Mouse (Mus musculus) limb, embryonic 12.5 days (tissue): ENCODE results near the gene Mafk. TPM values are rescaled to one million over a fixed set of nuclear protein-coding genes. Genes with fewer than 3 reads are reported as not detected.
A peak's percentile ranks its signal among the peaks of the same experiment; 100 is the strongest.

ENCODE experiments used
- ATAC-seq: fragments of 200-750 bp; cut with Nextera tagmentation; 2 replicates; pipeline ENCODE4 v1.8.0; 2017; ENCODE audit warnings: low read depth, moderate TSS enrichment; ENCODE audit not compliant: insufficient number of reproducible peaks, insufficient read depth, low FRiP score, low TSS enrichment
- H3K27ac ChIP-seq: fragments of 300-500 bp; sonication (generic); 2 replicates; pipeline ENCODE4 v1.5.1; 2016; ENCODE audit warnings: mild to moderate bottlenecking, moderate library complexity
- H3K27me3 ChIP-seq: fragments of 300-500 bp; sonication (generic); 2 replicates; pipeline ENCODE4 v1.6.1; 2016; ENCODE audit warnings: mild to moderate bottlenecking, moderate library complexity
- H3K36me3 ChIP-seq: fragments of 300-500 bp; sonication (generic); 2 replicates; pipeline ENCODE4 v1.6.1; 2016; ENCODE audit warnings: mild to moderate bottlenecking, moderate library complexity
- H3K4me1 ChIP-seq: fragments of 300-500 bp; sonication (generic); replicated peaks from 2 replicates; pipeline ENCODE4 v1.6.1; 2016
- H3K4me2 ChIP-seq: fragments of 300-500 bp; sonication (generic); 2 replicates; pipeline ENCODE4 v1.6.1; 2016; ENCODE audit warnings: mild to moderate bottlenecking, moderate library complexity
- H3K4me3 ChIP-seq: fragments of 300-500 bp; sonication (generic); replicated peaks from 2 replicates; pipeline ENCODE4 v1.5.1; 2016; ENCODE audit warnings: mild to moderate bottlenecking
- H3K9ac ChIP-seq: fragments of 300-500 bp; sonication (generic); replicated peaks from 2 replicates; pipeline ENCODE4 v1.6.1; 2016; ENCODE audit warnings: mild to moderate bottlenecking, moderate library complexity
- H3K9me3 ChIP-seq: fragments of 300-500 bp; sonication (generic); 2 replicates; pipeline ENCODE4 v1.6.1; 2016; ENCODE audit warnings: mild to moderate bottlenecking, moderate library complexity
- WGBS: fragments of 180-500 bp; shearing (Covaris S2); methylation state at CpG from one replicate; pipeline ENCODE4 v1.1.7; 2016; 5-methylcytosine and 5-hydroxymethylcytosine counted together
- polyA plus RNA-seq: library from polyadenylated mRNA; unstranded; fragments of >200 nt; fragmentation: Nextera tagmentation; extraction: Ambion mirVana; gene quantifications from 2 replicates; pipeline ENCODE4 v1.2.1, GENCODE M21; 2016

The Mafk gene
- polyA plus RNA-seq, 1 experiment from 2014 or later = 7.0 TPM

DNA sequence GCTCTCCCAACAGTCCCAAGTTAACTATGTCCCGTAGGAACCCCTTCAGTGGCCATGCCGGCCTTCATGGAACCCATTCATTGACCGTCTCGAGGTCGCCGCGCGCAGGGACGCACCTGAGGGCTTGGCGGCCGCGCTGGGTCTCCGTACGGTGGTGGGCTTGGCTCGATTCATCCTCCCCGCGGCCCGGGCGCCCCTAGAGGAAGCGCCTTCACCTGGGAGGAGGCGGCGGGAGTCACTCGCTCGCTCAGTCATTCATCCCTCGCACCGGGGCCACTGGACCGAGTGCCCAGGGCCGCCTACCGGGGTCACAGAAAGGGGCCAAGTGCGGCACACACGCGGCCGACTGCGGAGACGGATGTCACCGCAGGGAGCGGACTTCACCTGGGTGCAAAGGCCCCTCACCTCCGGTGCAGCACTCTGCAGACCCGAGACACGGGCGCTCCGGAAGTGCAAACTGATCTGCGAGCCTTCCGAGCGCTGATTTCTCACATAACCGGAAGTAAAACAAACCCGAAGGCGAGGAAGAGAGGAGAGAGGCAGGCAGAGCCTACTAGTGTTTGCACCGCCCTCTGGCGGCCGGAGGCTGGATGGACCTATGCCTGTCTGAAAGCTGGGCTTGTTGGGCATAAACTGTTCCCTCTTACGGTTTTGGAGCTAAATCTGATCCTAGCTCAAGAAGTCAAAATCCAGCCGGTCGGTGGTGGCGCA, 15.9 kb upstream of the Mafk start, which contains the start of gene Ints1:
Gene Ints1 (minus strand): TSS at position 459 of the 711 bp plus-strand sequence.
- 0 out of 2 replicates have a peak within 1 kb of the TSS, but pooled peaks have one; percentile 50 for H3K27ac ChIP-seq
- H3K27me3 ChIP-seq = no peaks in the 10 kb centered on the region
- H3K9me3 ChIP-seq = no peaks in the 10 kb centered on the region
- peak; percentile 75 for ATAC-seq
- peak within 1 kb of the TSS; percentile 98 for H3K4me3 ChIP-seq
- H3K4me1 ChIP-seq = peaks cover 12% of the 10 kb centered on the region
- WGBS = under 1% methylated on average over 55 of the region's 55 CpGs
- peaks cover 39% of the 10 kb centered on the region for H3K36me3 ChIP-seq
- H3K9ac ChIP-seq = peak within 1 kb of the TSS; percentile 82
- H3K4me2 ChIP-seq = peak within 1 kb of the TSS; percentile 84

GRCm38 (mm10) chr5:139776966-139777365, 14.3 kb upstream of the Mafk start:
- Histone ChIP-seq H3K27ac (no peak overlapping the region), H3K9me3 (no peaks in the 10 kb centered on the region), H3K9ac (no peak overlapping the region), H3K36me3 (peaks cover 23% of the 10 kb centered on the region), H3K4me1 (peaks cover 12% of the 10 kb centered on the region), H3K27me3 (no peaks in the 10 kb centered on the region), H3K4me2 (no peak overlapping the region), H3K4me3 (no peak overlapping the region)
- WGBS = 83% methylated on average over 5 of the region's 5 CpGs
- ATAC-seq = no peak

- H3K9ac ChIP-seq = no peak overlapping the region
- H3K4me2 ChIP-seq = no peak overlapping the region
- ATAC-seq = no peak
- H3K4me1 ChIP-seq = no peaks in the 10 kb centered on the region
- 82% methylated on average over 8 of the region's 8 CpGs for WGBS
- H3K27me3 ChIP-seq = no peaks in the 10 kb centered on the region
- H3K36me3 ChIP-seq = no peaks in the 10 kb centered on the region
- no peak overlapping the region for H3K27ac ChIP-seq
- no peak overlapping the region for H3K4me3 ChIP-seq
- no peaks in the 10 kb centered on the region for H3K9me3 ChIP-seq
These were observed 9.9 kb upstream of the Mafk start for GRCm38 (mm10) chr5:139781406-139781805.

- no peaks in the 10 kb centered on the region for H3K36me3 ChIP-seq
- H3K4me2 ChIP-seq = no peak overlapping the region
- H3K27me3 ChIP-seq = peaks cover 20% of the 10 kb centered on the region
- H3K9ac ChIP-seq = no peak overlapping the region
- WGBS = 63% methylated on average over 4 of the region's 4 CpGs
- peaks cover 17% of the 10 kb centered on the region for H3K4me1 ChIP-seq
- no peaks in the 10 kb centered on the region for H3K9me3 ChIP-seq
- H3K4me3 ChIP-seq = no peak overlapping the region
- no peak for ATAC-seq
- 0 out of 2 replicates have a peak overlapping the region, but pooled peaks have one; percentile 7 for H3K27ac ChIP-seq
These were observed 1.8 kb upstream of the Mafk start for GRCm38 (mm10) chr5:139789466-139789865.

GRCm38 (mm10) chr5:139792159-139792775, 954 bp downstream of the Mafk start:
- 19% methylated on average over 11 of the region's 11 CpGs for WGBS
- no peaks in the 10 kb centered on the region for H3K36me3 ChIP-seq
- H3K27ac ChIP-seq = no peak overlapping the region
- H3K4me3 ChIP-seq = peak overlapping the region; percentile 81
- peak overlapping the region; percentile 100 for H3K4me2 ChIP-seq
- ATAC-seq = no peak
- H3K27me3 ChIP-seq = peaks cover 20% of the 10 kb centered on the region
- H3K9ac ChIP-seq = peak overlapping the region; percentile 68
- no peaks in the 10 kb centered on the region for H3K9me3 ChIP-seq
- H3K4me1 ChIP-seq = peaks cover 28% of the 10 kb centered on the region

DNA sequence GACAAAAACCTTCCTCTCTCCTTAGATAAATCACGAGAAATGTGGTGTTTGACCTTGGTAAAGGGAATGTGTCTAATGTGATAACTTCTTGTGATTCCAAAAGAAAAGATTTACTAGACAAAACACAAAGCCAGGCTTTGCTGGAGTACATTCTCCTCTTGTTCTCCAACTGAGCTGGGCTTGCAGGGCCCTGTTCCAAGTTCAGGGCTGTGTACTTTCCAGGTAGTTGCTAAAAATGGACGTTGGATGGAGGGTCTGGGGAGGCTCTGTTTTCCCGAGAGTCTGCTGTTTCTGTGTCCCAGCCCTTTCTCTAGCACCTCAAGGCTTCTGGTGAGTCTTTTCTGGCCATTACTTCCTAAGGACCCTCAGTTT, 1.6 kb downstream of the Mafk start:
- H3K27ac ChIP-seq = no peak overlapping the region
- H3K9me3 ChIP-seq = no peaks in the 10 kb centered on the region
- peak overlapping the region; percentile 100 for H3K4me2 ChIP-seq
- peaks cover 35% of the 10 kb centered on the region for H3K4me1 ChIP-seq
- 57% methylated on average over 3 of the region's 3 CpGs for WGBS
- H3K4me3 ChIP-seq = no peak overlapping the region
- H3K27me3 ChIP-seq = peaks cover 20% of the 10 kb centered on the region
- ATAC-seq = no peak
- H3K36me3 ChIP-seq = no peaks in the 10 kb centered on the region
- no peak overlapping the region for H3K9ac ChIP-seq

DNA sequence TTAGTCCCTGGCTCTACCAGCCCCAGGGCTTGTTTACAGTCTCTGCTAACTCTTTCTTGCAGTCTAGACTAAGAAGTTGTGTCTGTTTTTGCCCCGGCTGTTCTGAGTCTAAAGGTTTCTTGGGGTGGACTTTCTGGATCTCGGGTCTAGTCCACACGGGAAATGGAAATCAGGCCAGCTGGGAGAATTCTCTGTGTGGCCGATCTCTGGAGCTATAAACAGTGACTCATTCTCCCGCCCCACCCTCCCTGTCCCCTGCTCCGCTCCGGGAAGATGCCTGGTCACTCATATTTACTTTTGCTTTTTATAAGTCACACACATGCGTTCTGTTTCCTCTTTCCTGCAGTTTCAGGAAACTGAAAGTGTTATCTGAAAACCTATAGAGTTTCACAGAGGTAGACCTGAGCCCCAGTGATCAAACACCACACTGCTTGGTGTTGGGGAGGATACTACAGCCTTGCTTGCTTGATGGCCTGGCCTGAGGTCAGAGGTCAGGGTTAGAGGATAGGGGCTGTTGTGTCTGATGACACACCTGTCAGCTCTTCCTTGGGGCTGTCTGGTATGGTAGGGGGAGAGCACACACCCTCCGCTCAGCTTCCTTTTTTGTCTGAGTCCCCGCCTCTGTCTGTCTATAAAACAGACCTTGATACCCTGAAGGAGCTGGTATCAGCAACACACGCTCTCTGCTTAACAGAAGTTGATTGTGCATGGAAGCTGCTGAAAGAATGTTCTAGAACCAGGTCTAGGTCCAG, 2.2 kb downstream of the Mafk start:
- Histone ChIP-seq H3K4me2 (peak overlapping the region; percentile 100), H3K4me1 (peaks cover 41% of the 10 kb centered on the region)
- WGBS = 51% methylated on average over 11 of the region's 11 CpGs

GRCm38 (mm10) chr5:139794137-139794536, 2.8 kb downstream of the Mafk start:
- 86% methylated on average over 5 of the region's 5 CpGs for WGBS
- H3K27ac ChIP-seq = 0 out of 2 replicates have a peak overlapping the region, but pooled peaks have one; percentile 8
- H3K9ac ChIP-seq = no peak overlapping the region
- no peaks in the 10 kb centered on the region for H3K9me3 ChIP-seq
- ATAC-seq = no peak
- H3K36me3 ChIP-seq = no peaks in the 10 kb centered on the region
- peaks cover 20% of the 10 kb centered on the region for H3K27me3 ChIP-seq
- no peak overlapping the region for H3K4me2 ChIP-seq
- H3K4me1 ChIP-seq = peaks cover 43% of the 10 kb centered on the region
- H3K4me3 ChIP-seq = no peak overlapping the region

More for the DNA sequence above, 2.2 kb downstream of the Mafk start:
- Histone ChIP-seq H3K27ac (no peak overlapping the region), H3K27me3 (peaks cover 20% of the 10 kb centered on the region), H3K36me3 (no peaks in the 10 kb centered on the region), H3K9me3 (no peaks in the 10 kb centered on the region), H3K9ac (no peak overlapping the region), H3K4me3 (no peak overlapping the region)
- no peak for ATAC-seq

DNA sequence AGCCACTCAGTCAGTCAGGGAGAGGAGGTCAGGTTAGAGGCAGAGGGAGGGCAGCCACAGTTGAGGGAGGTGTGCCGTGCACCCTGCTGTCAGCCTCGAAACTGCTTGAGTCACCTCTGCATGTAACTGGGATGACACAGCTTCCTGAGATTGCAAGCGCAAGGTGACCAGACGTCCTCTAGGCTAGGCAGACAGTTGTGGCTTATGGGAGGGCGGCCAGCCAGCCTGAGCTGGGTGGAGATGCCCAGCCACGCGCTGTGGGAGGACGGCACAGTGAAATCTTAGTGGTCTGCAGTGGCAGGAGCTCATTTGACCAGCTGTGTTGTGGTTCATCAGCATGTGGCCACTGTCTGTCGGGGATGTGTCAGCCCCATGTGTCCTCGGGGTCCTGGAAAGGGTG, 3.6 kb downstream of the Mafk start:
- H3K9ac ChIP-seq = no peak overlapping the region

DNA sequence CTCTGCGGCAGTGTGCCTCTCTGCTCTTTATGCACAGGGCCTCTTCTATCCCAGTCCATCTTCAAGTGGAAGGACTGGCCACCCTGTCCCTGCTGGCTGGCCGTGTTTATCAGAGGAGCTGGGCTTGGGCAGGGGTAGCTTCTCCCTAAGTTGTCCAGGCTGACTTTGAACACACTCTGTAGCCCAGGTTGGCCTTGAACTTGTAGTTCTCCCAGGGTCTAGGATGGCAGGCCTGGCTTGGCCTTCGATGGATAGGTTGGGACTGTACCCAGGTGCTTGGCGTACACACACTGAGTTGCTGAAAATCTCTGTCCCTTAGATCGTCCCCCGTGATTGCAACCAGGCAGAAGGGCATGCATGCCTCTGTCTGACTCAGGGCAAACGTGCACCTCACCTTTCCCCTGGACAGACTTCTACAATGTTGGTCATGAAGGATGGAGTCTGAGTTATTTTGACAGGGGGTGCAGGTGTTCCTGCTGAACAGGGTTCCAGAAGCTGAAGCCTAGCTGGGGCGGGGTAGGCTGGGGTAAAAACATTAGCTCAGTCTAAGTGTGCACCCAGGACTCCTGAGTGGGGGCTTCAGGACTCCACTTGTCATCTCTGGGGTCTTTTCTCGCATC, 4.8 kb downstream of the Mafk start:
- no peak overlapping the region for H3K4me3 ChIP-seq
- H3K27me3 ChIP-seq = peaks cover 20% of the 10 kb centered on the region
- no peak for ATAC-seq
- H3K9me3 ChIP-seq = no peaks in the 10 kb centered on the region
- H3K9ac ChIP-seq = no peak overlapping the region
- no peak overlapping the region for H3K4me2 ChIP-seq
- peaks cover 15% of the 10 kb centered on the region for H3K36me3 ChIP-seq
- H3K27ac ChIP-seq = no peak overlapping the region
- WGBS = 80% methylated on average over 9 of the region's 9 CpGs
- H3K4me1 ChIP-seq = peaks cover 43% of the 10 kb centered on the region

More for the DNA sequence above, 3.6 kb downstream of the Mafk start:
- no peak overlapping the region for H3K27ac ChIP-seq
- peaks cover 43% of the 10 kb centered on the region for H3K4me1 ChIP-seq
- no peak overlapping the region for H3K4me3 ChIP-seq
- no peak overlapping the region for H3K4me2 ChIP-seq
- no peaks in the 10 kb centered on the region for H3K9me3 ChIP-seq
- peaks cover 3% of the 10 kb centered on the region; the same call in 1 of the 2 replicates for H3K36me3 ChIP-seq
- ATAC-seq = no peak
- peaks cover 20% of the 10 kb centered on the region for H3K27me3 ChIP-seq
- WGBS = 69% methylated on average over 10 of the region's 10 CpGs
